Mouse (Mus musculus) lung, postnatal 0 days (tissue): ENCODE measurements around the gene Dusp13. TPM values are rescaled to one million over a fixed set of nuclear protein-coding genes. Genes with fewer than 3 reads are reported as not detected.

Experiments used
- ATAC-seq: fragments of 200-750 bp; cut with Nextera tagmentation; 2 replicates; pipeline ENCODE4 v1.8.0; 2017; ENCODE audit warnings: moderate library complexity
- DNase-seq: peaks from one replicate; pipeline ENCODE4 v3.0.0-alpha.2; 2016; ENCODE audit warnings: low spot score
- H3K27ac ChIP-seq: fragments of 300-500 bp; sonication (generic); 2 replicates; pipeline ENCODE4 v1.5.1; 2014; ENCODE audit warnings: antibody characterized with exemption, mild to moderate bottlenecking, low read length, mixed read lengths
- H3K27me3 ChIP-seq: fragments of 300-500 bp; sonication (generic); replicated peaks from 2 replicates; pipeline ENCODE4 v1.6.1; 2014; ENCODE audit warnings: low read length, mixed read lengths; ENCODE audit not compliant: insufficient read depth
- H3K36me3 ChIP-seq: fragments of 300-500 bp; sonication (generic); 2 replicates; pipeline ENCODE4 v1.6.1; 2014; ENCODE audit warnings: low read length, mixed read lengths; ENCODE audit not compliant: insufficient read depth
- H3K4me1 ChIP-seq: fragments of 300-500 bp; sonication (generic); 2 replicates; pipeline ENCODE4 v1.6.1; 2014; ENCODE audit warnings: antibody characterized with exemption, low read depth, low read length, mixed read lengths; ENCODE audit not compliant: insufficient read depth
- H3K4me2 ChIP-seq: fragments of 300-500 bp; sonication (generic); replicated peaks from 2 replicates; pipeline ENCODE4 v1.6.1; 2014; ENCODE audit warnings: low read depth, mild to moderate bottlenecking, low read length, moderate library complexity, mixed read lengths
- H3K4me3 ChIP-seq: fragments of 300-500 bp; sonication (generic); 2 replicates; pipeline ENCODE4 v1.5.1; 2014; ENCODE audit warnings: low read depth, low read length
- H3K9ac ChIP-seq: fragments of 300-500 bp; sonication (generic); replicated peaks from 2 replicates; pipeline ENCODE4 v1.6.1; 2014; ENCODE audit warnings: low read depth, mild to moderate bottlenecking
- H3K9me3 ChIP-seq: fragments of 300-500 bp; sonication (generic); 2 replicates; pipeline ENCODE4 v1.6.1; 2016; ENCODE audit warnings: low read length, mixed read lengths
- CTCF ChIP-seq: IDR thresholded peaks from 2 replicates; pipeline ENCODE4 v1.5.1; 2016; ENCODE audit warnings: antibody characterized with exemption, mild to moderate bottlenecking
- EP300 ChIP-seq: IDR thresholded peaks from 2 replicates; pipeline ENCODE4 v1.6.1; 2016; ENCODE audit warnings: antibody characterized with exemption, mild to moderate bottlenecking, control low read depth
- WGBS: fragments of 180-500 bp; shearing (Covaris S2); extraction: QIAGEN DNeasy Blood & Tissue Kit; methylation state at CpG from one replicate; pipeline ENCODE4 v1.1.7; 2014; 5-methylcytosine and 5-hydroxymethylcytosine counted together
- polyA plus RNA-seq: library from polyadenylated mRNA; unstranded; fragments of >200 nt; fragmentation: Nextera tagmentation; extraction: Ambion mirVana; gene quantifications from 2 replicates; pipeline ENCODE4 v1.2.1, GENCODE M21; 2015

Dusp13 gene
- polyA plus RNA-seq, 1 experiment from 2014 or later, result 0.20 TPM

DNA sequence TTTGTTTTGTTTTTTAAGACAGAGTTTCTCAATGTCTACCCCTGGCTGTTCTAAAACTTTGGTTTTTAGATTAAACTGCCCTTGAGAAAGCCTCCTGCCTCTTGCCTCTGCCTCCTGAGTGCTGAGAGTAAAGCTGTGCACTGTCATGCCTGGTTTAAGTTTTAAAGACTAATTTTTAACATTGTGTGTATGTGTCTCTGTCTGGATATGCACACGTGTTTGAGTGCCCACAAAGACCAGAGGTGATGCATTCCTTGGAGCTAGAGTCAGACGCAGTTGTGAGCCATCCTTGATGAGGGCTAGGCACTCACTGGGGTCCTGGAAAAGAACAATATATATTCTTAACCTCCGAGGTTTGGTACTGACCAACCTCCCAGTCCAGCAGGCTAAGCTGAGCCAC is 36.4 kb upstream of the Dusp13 start:
- DNase-seq, result no peak
- no peaks in the 10 kb centered on the region for H3K9me3 ChIP-seq
- H3K27ac ChIP-seq, result no peak overlapping the region
- H3K4me2 ChIP-seq, result no peak overlapping the region
- WGBS, result 83% methylated on average over 3 of the region's 3 CpGs
- TF ChIP-seq CTCF, result no peak
- no peak for TF ChIP-seq EP300
- H3K9ac ChIP-seq, result no peak overlapping the region
- 0 out of 2 replicates have a peak, but pooled peaks cover under 1% of the 10 kb centered on the region for H3K36me3 ChIP-seq
- ATAC-seq, result no peak
- H3K27me3 ChIP-seq, result no peaks in the 10 kb centered on the region
- H3K4me1 ChIP-seq, result no peaks in the 10 kb centered on the region
- H3K4me3 ChIP-seq, result no peak overlapping the region

GRCm38 (mm10) chr14:21786500-21786899 is 35.5 kb upstream of the Dusp13 start:
- TF ChIP-seq EP300 (no peak), CTCF (no peak)

DNA sequence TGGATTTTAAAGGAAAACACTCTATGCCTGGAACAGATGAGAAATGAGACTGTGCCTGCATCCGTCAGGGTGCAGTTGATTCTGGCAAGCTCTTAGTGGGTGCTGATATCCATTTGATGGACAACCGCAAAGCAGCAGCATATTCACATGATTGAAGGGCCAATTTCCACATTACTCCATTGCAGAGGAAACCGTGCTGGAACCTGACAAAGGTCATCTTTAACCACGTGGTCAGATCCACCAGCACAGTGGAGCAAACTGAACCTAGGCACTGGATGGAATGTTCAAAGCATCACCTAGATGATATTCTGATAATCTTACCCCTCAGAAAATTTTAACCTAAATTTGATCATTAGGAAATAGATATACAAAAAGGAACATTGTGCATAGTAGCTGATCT is 25.2 kb upstream of the Dusp13 start:
- H3K36me3 ChIP-seq, result peaks cover 10% of the 10 kb centered on the region
- TF ChIP-seq EP300, result no peak
- TF ChIP-seq CTCF, result no peak
- no peak overlapping the region for H3K4me3 ChIP-seq
- no peak overlapping the region for H3K4me2 ChIP-seq
- H3K9me3 ChIP-seq, result no peaks in the 10 kb centered on the region
- DNase-seq (no peak), ATAC-seq (no peak)
- no peak overlapping the region for H3K27ac ChIP-seq
- H3K9ac ChIP-seq, result no peak overlapping the region
- H3K4me1 ChIP-seq, result no peaks in the 10 kb centered on the region
- WGBS, result 93% methylated on average over 4 of the region's 4 CpGs
- H3K27me3 ChIP-seq, result no peaks in the 10 kb centered on the region

More at GRCm38 (mm10) chr14:21786500-21786899, 35.5 kb upstream of the Dusp13 start:
- DNase-seq (no peak), ATAC-seq (no peak)
- Histone ChIP-seq H3K36me3 (no peaks in the 10 kb centered on the region), H3K4me2 (no peak overlapping the region), H3K4me1 (no peaks in the 10 kb centered on the region), H3K9me3 (no peaks in the 10 kb centered on the region), H3K27me3 (no peaks in the 10 kb centered on the region), H3K9ac (no peak overlapping the region), H3K27ac (no peak overlapping the region), H3K4me3 (no peak overlapping the region)
- 86% methylated on average over 4 of the region's 4 CpGs for WGBS

DNA sequence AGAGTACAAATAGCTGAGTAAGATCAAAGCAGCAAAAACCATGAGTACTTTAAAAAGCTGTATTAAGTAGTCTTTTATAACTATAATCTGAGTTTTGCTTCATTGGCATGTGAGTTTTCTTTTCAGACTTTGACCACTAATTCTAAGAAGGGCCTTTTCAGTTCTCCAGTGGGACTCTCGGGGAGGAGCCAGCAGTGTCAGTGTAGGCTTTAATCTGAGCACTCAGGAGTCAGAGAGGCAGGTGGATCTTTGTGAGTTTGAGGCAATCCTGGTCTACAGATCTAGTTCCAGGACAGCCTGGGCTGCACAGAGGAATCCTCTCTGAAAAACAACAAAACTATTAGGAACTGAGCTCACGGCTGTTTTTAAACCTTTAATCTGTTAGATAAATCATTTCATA is 23.0 kb upstream of the Dusp13 start:
- WGBS, result 71% methylated on average over 2 of the region's 2 CpGs
- no peak overlapping the region for H3K9ac ChIP-seq

GRCm38 (mm10) chr14:21772506-21773281 is 21.7 kb upstream of the Dusp13 start:
- DNase-seq, result no peak
- 87% methylated on average over 11 of the region's 11 CpGs for WGBS

More for the DNA sequence above, 23.0 kb upstream of the Dusp13 start:
- H3K4me1 ChIP-seq, result no peaks in the 10 kb centered on the region
- H3K9me3 ChIP-seq, result no peaks in the 10 kb centered on the region
- ATAC-seq, result no peak
- H3K4me3 ChIP-seq, result no peak overlapping the region
- no peak for DNase-seq
- no peak overlapping the region for H3K27ac ChIP-seq
- H3K27me3 ChIP-seq, result no peaks in the 10 kb centered on the region
- peaks cover 6% of the 10 kb centered on the region; the same call in 1 of the 2 replicates for H3K36me3 ChIP-seq
- H3K4me2 ChIP-seq, result no peak overlapping the region
- TF ChIP-seq EP300, result no peak
- TF ChIP-seq CTCF, result no peak

DNA sequence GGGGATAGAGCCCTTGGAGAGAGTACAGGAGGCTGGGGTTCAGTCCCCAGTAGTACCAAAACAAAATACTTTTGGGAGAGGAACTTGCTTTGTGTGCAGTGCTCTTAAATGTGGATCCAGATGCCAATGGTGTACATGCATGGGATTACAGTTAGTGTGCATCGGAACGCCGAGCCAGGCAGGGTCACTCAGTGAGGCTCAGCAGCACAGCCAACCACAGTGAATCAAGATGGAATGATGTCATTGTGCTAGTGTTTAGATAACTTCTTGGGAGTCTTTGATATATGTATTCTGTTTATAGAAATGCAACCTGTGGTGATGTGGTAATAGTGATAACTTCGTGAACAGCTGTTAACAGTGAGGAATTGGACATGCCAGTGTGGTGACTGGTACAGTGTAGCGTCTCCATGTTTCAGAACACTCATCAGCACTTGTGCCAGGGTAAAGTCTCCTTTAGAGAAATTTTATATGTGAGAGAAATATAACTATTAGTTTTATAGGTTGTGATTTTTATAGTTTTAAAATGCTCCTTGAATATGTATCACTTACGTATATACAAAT is 15.5 kb upstream of the Dusp13 start:
- H3K9me3 ChIP-seq, result no peaks in the 10 kb centered on the region
- no peaks in the 10 kb centered on the region for H3K27me3 ChIP-seq
- no peaks in the 10 kb centered on the region for H3K36me3 ChIP-seq
- ATAC-seq (no peak), DNase-seq (no peak)
- WGBS, result 76% methylated on average over 6 of the region's 6 CpGs
- no peak overlapping the region for H3K4me3 ChIP-seq
- no peak overlapping the region for H3K9ac ChIP-seq
- no peak overlapping the region for H3K4me2 ChIP-seq
- no peaks in the 10 kb centered on the region for H3K4me1 ChIP-seq
- no peak for TF ChIP-seq CTCF
- no peak for TF ChIP-seq EP300
- H3K27ac ChIP-seq, result no peak overlapping the region

More at GRCm38 (mm10) chr14:21772506-21773281, 21.7 kb upstream of the Dusp13 start:
- H3K4me2 ChIP-seq, result no peak overlapping the region
- peaks cover 6% of the 10 kb centered on the region; the same call in 1 of the 2 replicates for H3K36me3 ChIP-seq
- no peaks in the 10 kb centered on the region for H3K4me1 ChIP-seq
- TF ChIP-seq CTCF, result no peak
- no peak overlapping the region for H3K4me3 ChIP-seq
- H3K27me3 ChIP-seq, result no peaks in the 10 kb centered on the region
- ATAC-seq, result no peak
- no peak overlapping the region for H3K27ac ChIP-seq
- H3K9ac ChIP-seq, result no peak overlapping the region
- no peaks in the 10 kb centered on the region for H3K9me3 ChIP-seq
